Mouse (Mus musculus) cerebellum, postnatal 25 days (tissue): ENCODE measurements at regions not wholly inside any gene's neighbourhood (a gene's known extent, or its start where the extent isn't known, plus 50 kb on each side); places are given as distances from the start of the nearest gene placed in this dataset.

ENCODE experiments used
- DNase-seq, 2 experiments: peaks; one replicate each; pipeline ENCODE4 v3.0.0; 2021; ENCODE audit warnings: mixed read lengths in 2 of 2

GRCm38 (mm10) chr2:159401421-159402100 lies 607.0 kb downstream of the Dhx35 start:
- no peak for DNase-seq

- DNase-seq, result no peak
These were observed 610.3 kb downstream of the Dhx35 start for GRCm38 (mm10) chr2:159404940-159405339.

GRCm38 (mm10) chr2:159414599-159414998 lies 620.0 kb downstream of the Dhx35 start:
- DNase-seq, result no peak

GRCm38 (mm10) chr2:159418371-159418940 lies 623.8 kb downstream of the Dhx35 start:
- no peak for DNase-seq

- DNase-seq, result no peak
These were observed 627.8 kb downstream of the Dhx35 start for GRCm38 (mm10) chr2:159422281-159422937.

GRCm38 (mm10) chr2:159428201-159428600 lies 633.6 kb downstream of the Dhx35 start:
- DNase-seq, result no peak

- no peak for DNase-seq
These were observed 636.1 kb downstream of the Dhx35 start for GRCm38 (mm10) chr2:159430577-159431329.

- DNase-seq, result no peak
These were observed 644.4 kb downstream of the Dhx35 start for GRCm38 (mm10) chr2:159438961-159439360.

GRCm38 (mm10) chr2:159443581-159443980 lies 649.0 kb downstream of the Dhx35 start:
- DNase-seq, result peak in 1 of 2 experiments; percentile 39

- DNase-seq, result no peak
These were observed 651.8 kb downstream of the Dhx35 start for GRCm38 (mm10) chr2:159446434-159446833.

GRCm38 (mm10) chr2:159446886-159447285 lies 652.3 kb downstream of the Dhx35 start:
- no peak for DNase-seq

GRCm38 (mm10) chr2:159448976-159449375 lies 654.4 kb downstream of the Dhx35 start:
- no peak for DNase-seq

- no peak for DNase-seq
These were observed 656.8 kb downstream of the Dhx35 start for GRCm38 (mm10) chr2:159451439-159451838.

GRCm38 (mm10) chr2:159481399-159482080 lies 686.9 kb downstream of the Dhx35 start:
- no peak for DNase-seq

GRCm38 (mm10) chr2:159491090-159491489 lies 696.5 kb downstream of the Dhx35 start:
- DNase-seq, result peak in 1 of 2 experiments; percentile 12

- DNase-seq, result no peak
These were observed 704.1 kb downstream of the Dhx35 start for GRCm38 (mm10) chr2:159498691-159499090.

GRCm38 (mm10) chr2:159501039-159501438 lies 706.4 kb downstream of the Dhx35 start:
- DNase-seq, result no peak

GRCm38 (mm10) chr2:159519066-159519465 lies 724.5 kb downstream of the Dhx35 start:
- no peak for DNase-seq

GRCm38 (mm10) chr2:159523739-159524138 lies 729.1 kb downstream of the Dhx35 start:
- DNase-seq, result no peak

- DNase-seq, result peak in 1 of 2 experiments; percentile 25
These were observed 740.3 kb downstream of the Dhx35 start for GRCm38 (mm10) chr2:159534951-159535350.

- DNase-seq, result no peak
These were observed 744.7 kb downstream of the Dhx35 start for GRCm38 (mm10) chr2:159539261-159539660.

- DNase-seq, result no peak
These were observed 763.0 kb downstream of the Dhx35 start for GRCm38 (mm10) chr2:159557567-159557966.

GRCm38 (mm10) chr2:159565255-159565654 lies 768.7 kb downstream of the Gm826 start:
- DNase-seq, result no peak
